ENCODE assay signal across 9 mouse cellular contexts in genomic region chr10:23674633-23675515, GRCm38 (mm10).
A peak's percentile ranks its signal among the peaks of the same experiment; 100 is the strongest.
DNase-seq lines count a peak whose midpoint lies in the region; ATAC-seq lines count a peak whose summit lies in the region.
"Had no signal": no experiment of that assay in that cellular context is flagged by ENCODE, and none has a peak within 500 bp of the region (broad histone marks: within the 10 kb centered on the region; RNA-seq: fewer than 3 reads in every experiment).

No protein-coding gene starts in this region.

- 27% methylated on average over 16 of the region's 16 CpGs for WGBS in embryonic facial prominence, embryonic 14.5 days
- WGBS in hindbrain, embryonic 16.5 days = 12% methylated on average over 16 of the region's 16 CpGs
- 39% methylated on average over 16 of the region's 16 CpGs for WGBS in neural tube, embryonic 11.5 days
- 73% methylated on average over 16 of the region's 16 CpGs for WGBS in heart, embryonic 12.5 days

- H3K36me3 ChIP-seq in embryonic facial prominence, embryonic 14.5 days (ENCODE audit: control insufficient read depth, insufficient read depth, low read length) = no peaks in the 10 kb centered on the region
- no peaks in the 10 kb centered on the region for H3K36me3 ChIP-seq in hindbrain, embryonic 16.5 days (ENCODE audit: control insufficient read depth, insufficient read depth, low read length)
- no peaks in the 10 kb centered on the region for H3K36me3 ChIP-seq in neural tube, embryonic 11.5 days (ENCODE audit: control insufficient read depth, insufficient read depth, low read length)
- no peaks in the 10 kb centered on the region for H3K36me3 ChIP-seq in heart, embryonic 12.5 days

- ATAC-seq in embryonic facial prominence, embryonic 14.5 days (ENCODE audit: low read depth) = peak; percentile 85
- ATAC-seq in hindbrain, embryonic 16.5 days = peak; percentile 95
- peak; percentile 86 for ATAC-seq in neural tube, embryonic 11.5 days (ENCODE audit: insufficient read depth, low FRiP score, low TSS enrichment)
- ATAC-seq in heart, embryonic 12.5 days (ENCODE audit: insufficient number of reproducible peaks, low FRiP score) = no peak

- no peak overlapping the region for H3K4me3 ChIP-seq in embryonic facial prominence, embryonic 14.5 days (ENCODE audit: low read depth, low read length)
- H3K4me3 ChIP-seq in hindbrain, embryonic 16.5 days (ENCODE audit: low read length) = peak overlapping the region; percentile 12; the same call in 1 of the 2 replicates
- no peak overlapping the region for H3K4me3 ChIP-seq in neural tube, embryonic 11.5 days (ENCODE audit: low read depth, low read length)
- H3K4me3 ChIP-seq in heart, embryonic 12.5 days = no peak overlapping the region

- no peaks in the 10 kb centered on the region for H3K27me3 ChIP-seq in embryonic facial prominence, embryonic 14.5 days (replicated peaks; ENCODE audit: control insufficient read depth, insufficient read depth, low read length)
- H3K27me3 ChIP-seq in hindbrain, embryonic 16.5 days (replicated peaks; ENCODE audit: control insufficient read depth, insufficient read depth, low read length) = no peaks in the 10 kb centered on the region
- no peaks in the 10 kb centered on the region for H3K27me3 ChIP-seq in neural tube, embryonic 11.5 days (ENCODE audit: control insufficient read depth, insufficient read depth, low read length)
- H3K27me3 ChIP-seq in heart, embryonic 12.5 days (replicated peaks) = no peaks in the 10 kb centered on the region

- peak; percentile 8 to 33 for DNase-seq in cerebellum, postnatal 25 days
- no peak for DNase-seq in cerebellum, adult 11 months
- peak; percentile 90 for DNase-seq in embryonic facial prominence, embryonic 14.5 days (ENCODE audit: low spot score)
- peak; percentile 78 for DNase-seq in neural tube, embryonic 11.5 days (ENCODE audit: low spot score)
- no peak for DNase-seq in ovary, adult 18-20 months (ENCODE audit: low spot score)
- no peak for DNase-seq in urinary bladder, adult 18-20 months (ENCODE audit: low spot score in 2 of 2)

- H3K4me2 ChIP-seq in embryonic facial prominence, embryonic 14.5 days (ENCODE audit: low read depth, low read length) = peak overlapping the region; percentile 15; the same call in 1 of the 2 replicates
- peak overlapping the region; percentile 50 for H3K4me2 ChIP-seq in hindbrain, embryonic 16.5 days (ENCODE audit: low read length)
- H3K4me2 ChIP-seq in neural tube, embryonic 11.5 days (ENCODE audit: low read depth) = peak overlapping the region; percentile 10; the same call in 1 of the 2 replicates
- H3K4me2 ChIP-seq in heart, embryonic 12.5 days = no peak overlapping the region

- peaks cover 21% of the 10 kb centered on the region for H3K4me1 ChIP-seq in embryonic facial prominence, embryonic 14.5 days (ENCODE audit: control insufficient read depth, insufficient read depth, low read length)
- H3K4me1 ChIP-seq in hindbrain, embryonic 16.5 days (ENCODE audit: control insufficient read depth, insufficient read depth, low read depth, low read length) = peaks cover 8% of the 10 kb centered on the region
- H3K4me1 ChIP-seq in neural tube, embryonic 11.5 days (ENCODE audit: control insufficient read depth, insufficient read depth, low read length) = peaks cover 5% of the 10 kb centered on the region; the same call in 1 of the 2 replicates
- H3K4me1 ChIP-seq in heart, embryonic 12.5 days (replicated peaks) = 0 out of 2 replicates have a peak, but pooled peaks cover 4% of the 10 kb centered on the region

- H3K9ac ChIP-seq in embryonic facial prominence, embryonic 14.5 days (ENCODE audit: low read depth, low read length) = no peak overlapping the region
- peak overlapping the region; percentile 31 for H3K9ac ChIP-seq in hindbrain, embryonic 16.5 days (ENCODE audit: low read depth, low read length)
- H3K9ac ChIP-seq in neural tube, embryonic 11.5 days (ENCODE audit: low read length) = peak overlapping the region; percentile 37; the same call in 1 of the 2 replicates
- H3K9ac ChIP-seq in heart, embryonic 12.5 days = no peak overlapping the region

- H3K27ac ChIP-seq in embryonic facial prominence, embryonic 14.5 days (replicated peaks; ENCODE audit: low read depth, low read length) = peak overlapping the region; percentile 25; the same call in 1 of the 2 replicates
- H3K27ac ChIP-seq in hindbrain, embryonic 16.5 days (ENCODE audit: low read depth, low read length) = peak overlapping the region; percentile 64
- peak overlapping the region; percentile 76 for H3K27ac ChIP-seq in neural tube, embryonic 11.5 days (ENCODE audit: low read depth, low read length)
- no peak overlapping the region; the same call in 1 of the 2 replicates for H3K27ac ChIP-seq in heart, embryonic 12.5 days (ENCODE audit: poor library complexity, severe bottlenecking)
- H3K27ac ChIP-seq: macrophage had no signal

- H3K9me3 ChIP-seq in embryonic facial prominence, embryonic 14.5 days (ENCODE audit: control insufficient read depth, low read length) = no peaks in the 10 kb centered on the region
- H3K9me3 ChIP-seq in hindbrain, embryonic 16.5 days (ENCODE audit: control insufficient read depth, low read length) = no peaks in the 10 kb centered on the region
- no peaks in the 10 kb centered on the region for H3K9me3 ChIP-seq in neural tube, embryonic 11.5 days (ENCODE audit: control insufficient read depth, low read length)
- H3K9me3 ChIP-seq in heart, embryonic 12.5 days (replicated peaks) = no peaks in the 10 kb centered on the region

Comparison
In these comparisons a context has a peak if more than half of its experiments do, and no peak if none do; other contexts are left out.
1. DNase-seq: peak in cerebellum, postnatal 25 days (2 of 2), embryonic facial prominence, embryonic 14.5 days (single experiment) and neural tube, embryonic 11.5 days (single experiment); none in cerebellum, adult 11 months (single experiment), ovary, adult 18-20 months (single experiment) and urinary bladder, adult 18-20 months (0 of 2).
2. H3K9ac ChIP-seq: peak in hindbrain, embryonic 16.5 days (single experiment) and neural tube, embryonic 11.5 days (single experiment); none in embryonic facial prominence, embryonic 14.5 days (single experiment) and heart, embryonic 12.5 days (single experiment).